Mouse (Mus musculus) adrenal gland, postnatal 4 days (tissue): Measurements from ENCODE around the gene Zbed4. TPM values are rescaled to one million over a fixed set of nuclear protein-coding genes. Genes with fewer than 3 reads are reported as not detected.
"Not testable (repeated sequence)": the region's sequence is repeated elsewhere in the genome, so short reads cannot be mapped to it uniquely, and the experiment has no call there.

ENCODE experiments used
- DNase-seq, 2 experiments: peaks; one replicate each; pipeline ENCODE4 v3.0.0; 2021 to 2022; ENCODE audit warnings: low spot score in 2 of 2, mixed read lengths in 2 of 2
- total RNA-seq, 2 experiments: library from RNA; stranded (reverse); gene quantifications; 2 replicates each; pipeline ENCODE4 v1.2.3; 2021

Zbed4 gene
- total RNA-seq, 2 experiments from 2014 or later, result 11.9 to 15.1 TPM

DNA sequence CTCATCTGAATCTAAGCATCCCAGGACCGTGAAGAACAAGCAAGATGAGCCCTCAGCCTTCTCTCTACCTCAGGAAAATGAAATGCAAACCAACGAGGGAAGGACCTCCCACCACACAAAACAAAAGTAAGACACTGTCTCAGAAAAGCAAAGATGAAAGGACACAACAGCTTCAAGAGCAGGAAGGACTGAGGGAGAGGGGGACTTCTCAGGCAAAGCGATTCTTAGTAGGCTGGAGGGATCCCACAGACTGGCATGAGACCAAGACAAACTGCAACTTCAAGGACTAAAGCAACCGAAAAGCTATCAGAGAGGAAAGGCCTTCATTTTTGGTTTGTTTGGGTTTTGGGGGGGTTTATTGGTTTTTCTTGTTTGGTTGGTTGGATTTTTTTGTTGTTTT is 15.3 kb upstream of the Zbed4 start:
- no peak for DNase-seq

GRCm38 (mm10) chr15:88738466-88738865 is 13.0 kb upstream of the Zbed4 start:
- no peak for DNase-seq

- DNase-seq, result no peak
Observed at GRCm38 (mm10) chr15:88741366-88741765, 10.1 kb upstream of the Zbed4 start.

- not testable (repeated sequence) for DNase-seq
Observed at GRCm38 (mm10) chr15:88743371-88743770, 8.1 kb upstream of the Zbed4 start.

GRCm38 (mm10) chr15:88745347-88745746 is 6.1 kb upstream of the Zbed4 start:
- no peak for DNase-seq

GRCm38 (mm10) chr15:88745926-88746325 is 5.5 kb upstream of the Zbed4 start:
- DNase-seq, result no peak

- DNase-seq, result not testable (repeated sequence)
Observed at GRCm38 (mm10) chr15:88749617-88750016, 1.8 kb upstream of the Zbed4 start.

- DNase-seq, result no peak
Observed at GRCm38 (mm10) chr15:88750032-88750431, 1.4 kb upstream of the Zbed4 start.

GRCm38 (mm10) chr15:88750677-88751563 is 540 bp upstream of the Zbed4 start:
- DNase-seq, result peak; percentile 94 to 96

DNA sequence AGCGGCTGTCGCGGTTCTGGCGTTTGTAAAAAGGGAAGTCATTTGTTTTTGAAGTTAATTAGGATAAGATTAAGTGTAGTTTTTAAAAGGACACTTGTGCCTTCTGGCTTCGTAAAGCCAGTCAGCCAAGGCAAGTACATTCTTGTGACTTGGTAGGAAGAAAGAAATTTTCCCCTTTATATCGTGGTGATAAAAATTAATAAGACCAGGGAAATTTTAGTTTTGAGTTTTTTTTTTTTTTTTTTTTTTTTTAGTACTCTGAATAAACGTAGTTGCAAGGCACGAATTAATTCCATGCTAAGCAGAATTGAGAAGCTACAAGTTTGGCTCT is 908 bp downstream of the Zbed4 start:
- DNase-seq, result no peak

DNA sequence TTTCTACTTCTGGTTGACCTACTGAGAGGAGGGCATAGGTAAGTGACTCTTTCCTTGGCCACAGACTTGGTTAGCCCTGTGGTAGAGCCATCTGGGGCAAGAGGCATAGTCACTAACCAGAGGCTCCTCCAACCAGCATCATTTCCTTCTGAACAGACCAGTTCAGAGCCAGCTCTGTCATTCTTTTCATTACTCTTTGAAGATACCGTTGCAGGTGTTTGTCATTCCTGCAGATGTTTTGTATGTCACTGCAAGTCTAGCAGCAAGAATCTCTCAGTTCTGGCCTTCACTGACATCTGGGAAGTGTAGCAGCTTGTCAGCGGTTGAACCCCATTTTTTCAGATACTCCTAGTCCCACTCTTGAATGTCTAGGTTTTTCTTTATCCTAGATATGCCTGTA is 3.4 kb downstream of the Zbed4 start:
- no peak for DNase-seq

DNA sequence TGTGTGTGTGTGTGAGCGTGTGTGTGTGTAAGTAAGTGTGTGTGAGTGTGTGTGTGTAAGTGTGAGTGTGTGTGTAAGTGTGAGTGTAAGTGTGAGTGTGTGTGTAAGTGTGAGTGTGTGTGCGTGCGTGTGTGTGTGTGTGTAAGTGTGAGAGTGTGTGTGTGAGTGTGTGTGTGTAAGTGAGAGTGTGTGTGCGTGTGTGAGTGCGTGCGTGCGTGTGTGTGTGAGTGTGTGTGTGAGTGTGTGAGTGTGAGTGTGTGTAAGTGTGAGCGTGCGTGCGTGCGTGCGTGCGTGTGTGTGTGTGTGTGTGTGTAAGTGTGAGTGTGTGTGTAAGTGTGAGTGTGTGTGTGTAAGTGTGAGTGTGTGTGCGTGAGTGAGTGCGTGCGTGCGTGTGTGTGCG is 4.3 kb downstream of the Zbed4 start:
- no peak for DNase-seq

GRCm38 (mm10) chr15:88758061-88758460 is 6.6 kb downstream of the Zbed4 start:
- DNase-seq, result no peak

- DNase-seq, result no peak
Observed at GRCm38 (mm10) chr15:88761551-88761950, 10.1 kb downstream of the Zbed4 start.

- DNase-seq, result not testable (repeated sequence)
Observed at GRCm38 (mm10) chr15:88766139-88766538, 14.7 kb downstream of the Zbed4 start.

DNA sequence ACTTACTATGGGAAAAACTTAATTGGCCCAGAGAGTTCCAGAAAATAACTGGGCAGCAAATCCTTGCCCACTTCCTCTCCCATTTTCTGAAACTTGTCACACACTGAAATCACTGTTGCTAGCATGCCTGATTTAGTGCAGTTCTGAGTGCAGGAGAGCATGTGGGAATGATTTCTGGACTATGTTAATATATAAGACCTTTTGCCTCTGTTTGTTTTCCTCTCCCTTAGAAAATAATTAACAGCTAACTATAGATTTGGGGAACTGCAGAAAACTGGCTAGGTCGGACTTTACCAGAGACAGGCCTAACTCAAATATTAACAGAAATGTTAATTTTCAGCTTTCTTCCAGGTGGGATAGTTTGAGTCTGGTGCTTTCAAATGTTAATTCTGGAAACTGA is 17.1 kb downstream of the Zbed4 start:
- no peak for DNase-seq

GRCm38 (mm10) chr15:88774630-88775029 is 23.2 kb downstream of the Zbed4 start:
- not testable (repeated sequence) for DNase-seq

- no peak for DNase-seq
Observed at GRCm38 (mm10) chr15:88792140-88792850, 40.8 kb downstream of the Zbed4 start.

DNA sequence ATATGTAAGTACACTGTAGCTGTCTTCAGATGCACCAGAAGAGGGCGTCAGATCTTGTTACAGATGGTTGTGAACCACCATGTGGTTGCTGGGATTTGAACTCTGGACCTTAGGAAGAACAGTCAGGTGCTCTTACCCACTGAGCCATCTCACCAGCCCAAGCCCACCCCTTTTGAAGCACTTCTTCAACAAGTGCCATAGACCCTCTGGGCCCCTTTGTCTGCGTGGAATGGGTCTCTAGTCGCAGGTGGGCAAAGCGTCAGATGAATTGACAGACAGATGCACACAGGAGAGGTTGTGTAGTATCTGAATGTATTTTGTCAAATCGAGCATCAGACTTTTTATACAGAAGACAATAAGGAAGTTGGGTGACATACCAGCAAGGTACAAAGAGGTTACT is 43.3 kb downstream of the Zbed4 start:
- not testable (repeated sequence) for DNase-seq

- DNase-seq, result no peak
Observed at GRCm38 (mm10) chr15:88799950-88800371, 48.5 kb downstream of the Zbed4 start.

DNA sequence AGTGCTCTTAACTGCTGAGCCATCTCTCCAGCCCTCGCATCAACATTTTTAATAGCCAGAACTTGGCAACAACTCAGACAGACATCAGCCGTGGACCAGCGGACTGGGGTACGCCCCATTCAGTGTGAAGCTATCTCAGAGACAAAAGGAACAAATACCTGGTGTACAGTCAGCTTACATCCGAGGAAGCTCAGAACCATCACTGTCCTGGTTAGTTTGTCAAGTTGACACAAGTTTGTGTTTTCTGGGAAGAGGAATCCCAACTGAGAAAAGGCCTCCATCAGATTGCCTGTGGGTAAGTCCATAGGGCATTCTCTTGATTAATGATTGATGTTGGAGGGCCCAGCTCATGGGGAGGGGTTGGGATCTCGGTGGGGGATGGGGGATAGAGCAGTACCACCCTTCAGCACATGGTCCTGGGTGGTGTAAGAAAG is 49.5 kb downstream of the Zbed4 start:
- DNase-seq, result no peak

DNA sequence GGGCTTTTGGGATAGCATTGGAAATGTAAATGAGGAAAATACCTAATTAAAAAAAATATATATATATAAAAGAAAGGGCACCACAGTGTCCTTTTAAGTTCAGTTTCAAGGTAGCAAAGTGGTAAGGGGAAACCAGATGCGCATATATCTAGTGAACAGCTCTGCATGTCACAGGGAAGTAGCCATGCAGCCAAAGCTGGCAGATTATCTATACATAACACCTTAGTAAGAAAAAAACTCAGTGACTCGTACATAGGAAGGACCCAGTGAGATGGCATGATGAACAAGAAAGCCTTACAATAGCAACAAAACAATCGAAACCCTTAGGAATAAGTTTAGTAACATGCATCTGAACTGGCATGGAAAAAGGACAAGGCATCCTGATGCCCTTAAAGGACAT is 50.4 kb downstream of the Zbed4 start:
- no peak for DNase-seq
